Mouse (Mus musculus) erythroblast, embryonic 14.5 days (primary cell): ENCODE data around the gene Gm17428.

ENCODE experiments used
- GATA1 ChIP-seq: IDR thresholded peaks from 2 replicates; pipeline ENCODE4 v1.6.1; 2012; ENCODE audit warnings: low read length, inconsistent platforms, mixed read lengths
- TAL1 ChIP-seq: IDR thresholded peaks from 3 replicates; pipeline ENCODE4 v1.6.1; 2012; ENCODE audit warnings: low read length, inconsistent platforms, mixed read lengths

GRCm38 (mm10) chr14:54996793-54997192 lies 20.1 kb downstream of the Gm17428 start:
- TF ChIP-seq TAL1 = no peak
- TF ChIP-seq GATA1 = no peak
